Mouse (Mus musculus): ENCODE data around the gene Capn15. TPM values are rescaled to one million over a fixed set of nuclear protein-coding genes. Genes with fewer than 3 reads are reported as not detected.

The Capn15 gene
- polyA plus RNA-seq, 1 experiment: 7.2 TPM

GRCm38 (mm10) chr17:25982913-25983312, 2.7 kb downstream of the Capn15 start:
- Histone ChIP-seq H3K27me3 (ENCODE audit: control insufficient read depth, insufficient read depth, insufficient read length) (no peaks in the 10 kb centered on the region), H3K4me3 (no peak overlapping the region), H3K4me2 (ENCODE audit: low read depth) (no peak overlapping the region), H3K79me2 (ENCODE audit: control insufficient read depth, insufficient read depth) (peaks cover 48% of the 10 kb centered on the region), H3K36me3 (ENCODE audit: control insufficient read depth, insufficient read depth) (no peaks in the 10 kb centered on the region), H3ac (ENCODE audit: control insufficient read depth, insufficient read length) (no peak overlapping the region)
- TF ChIP-seq REST (IDR thresholded peaks at IDR 0.05; ENCODE audit: insufficient read depth, insufficient read length): no peak
- TF ChIP-seq MAX (IDR thresholded peaks at IDR 0.05; ENCODE audit: low read depth): no peak
- no peak for TF ChIP-seq USF1 (IDR thresholded peaks at IDR 0.05; ENCODE audit: low read depth)
- no peak for TF ChIP-seq E2F4 (IDR thresholded peaks at IDR 0.05; ENCODE audit: insufficient read depth)
- no peak for TF ChIP-seq POLR2A (IDR thresholded peaks at IDR 0.05; ENCODE audit: insufficient read length, low read depth)
- no peak for TF ChIP-seq SRF (IDR thresholded peaks at IDR 0.05; ENCODE audit: control insufficient read depth, insufficient read length, low read depth)
- TF ChIP-seq TCF3 (IDR thresholded peaks at IDR 0.05; ENCODE audit: insufficient read length, low read depth): no peak
- no peak for TF ChIP-seq MYOD1 (IDR thresholded peaks at IDR 0.05; ENCODE audit: control insufficient read depth in 1 of 3, insufficient read length in 2 of 3, low read depth in 2 of 3)
- TF ChIP-seq CEBPB (IDR thresholded peaks at IDR 0.05; ENCODE audit: insufficient read depth, poor library complexity, severe bottlenecking): no peak
- TF ChIP-seq POLR2AphosphoS2 (IDR thresholded peaks at IDR 0.05; ENCODE audit: insufficient read length, low read depth): no peak
- TF ChIP-seq TCF12 (IDR thresholded peaks at IDR 0.05; ENCODE audit: insufficient read depth, poor library complexity, severe bottlenecking): no peak
- no peak for TF ChIP-seq MYOG (IDR thresholded peaks at IDR 0.05; ENCODE audit: control insufficient read depth in 1 of 3, insufficient read depth in 1 of 3, insufficient read length in 2 of 3, low read depth in 2 of 3)

GRCm38 (mm10) chr17:25980854-25981253, 4.7 kb downstream of the Capn15 start:
- no peak overlapping the region for H3ac ChIP-seq (ENCODE audit: control insufficient read depth, insufficient read length)
- H3K27me3 ChIP-seq (ENCODE audit: control insufficient read depth, insufficient read depth, insufficient read length): no peaks in the 10 kb centered on the region

DNA sequence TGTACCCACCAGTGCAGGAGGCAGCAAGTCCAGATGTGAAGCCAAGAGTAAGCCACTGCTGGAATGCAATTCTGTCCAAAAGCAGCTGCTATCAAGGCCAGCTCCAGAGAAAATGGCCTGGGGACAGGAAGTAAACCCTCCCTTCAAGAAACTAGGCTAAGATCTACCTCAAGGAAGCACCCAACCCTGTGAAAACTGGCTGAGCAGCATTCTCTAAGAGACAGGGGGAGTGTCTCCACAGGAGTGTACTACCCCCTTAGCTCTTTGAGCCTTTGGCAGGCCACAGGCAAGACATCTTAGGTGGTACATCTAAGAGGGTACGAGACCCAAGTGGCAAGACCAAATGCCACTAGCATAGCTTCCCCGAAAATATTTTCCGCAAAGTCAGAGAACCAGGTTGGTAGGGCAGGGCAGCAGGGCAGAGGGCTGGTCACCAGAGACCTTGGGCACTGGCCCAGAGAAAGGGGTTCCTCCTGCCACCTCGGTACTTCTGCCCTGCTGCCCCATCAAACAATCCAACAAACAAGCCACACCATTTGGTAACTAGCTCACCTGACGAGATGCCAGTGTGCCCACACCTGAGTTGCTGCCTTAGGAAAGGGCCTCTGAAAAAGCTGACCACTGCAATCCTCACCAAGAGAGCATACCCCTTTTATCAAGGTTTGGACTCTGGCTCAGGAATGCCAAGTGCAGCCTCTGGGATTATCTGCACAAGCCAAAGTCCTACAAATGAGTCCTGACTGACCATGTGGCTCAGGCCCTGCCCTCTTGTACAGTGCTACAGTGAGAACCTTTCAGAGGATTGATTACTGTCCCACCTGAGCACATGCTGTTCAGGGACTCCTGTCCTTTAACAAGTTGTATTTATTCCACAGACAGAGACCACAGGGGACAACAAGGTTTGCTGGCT, 5.5 kb downstream of the Capn15 start:
- H3K4me2 ChIP-seq (ENCODE audit: low read depth): no peak overlapping the region
- no peaks in the 10 kb centered on the region for H3K36me3 ChIP-seq (ENCODE audit: control insufficient read depth, insufficient read depth)
- no peak for TF ChIP-seq TCF12 (IDR thresholded peaks at IDR 0.05; ENCODE audit: insufficient read depth, poor library complexity, severe bottlenecking)
- no peak for TF ChIP-seq SRF (IDR thresholded peaks at IDR 0.05; ENCODE audit: control insufficient read depth, insufficient read length, low read depth)
- no peak for TF ChIP-seq USF1 (IDR thresholded peaks at IDR 0.05; ENCODE audit: low read depth)
- TF ChIP-seq POLR2AphosphoS2 (IDR thresholded peaks at IDR 0.05; ENCODE audit: insufficient read length, low read depth): no peak
- TF ChIP-seq TCF3 (IDR thresholded peaks at IDR 0.05; ENCODE audit: insufficient read length, low read depth): no peak
- no peak for TF ChIP-seq E2F4 (IDR thresholded peaks at IDR 0.05; ENCODE audit: insufficient read depth)
- no peak for TF ChIP-seq MAX (IDR thresholded peaks at IDR 0.05; ENCODE audit: low read depth)
- TF ChIP-seq MYOD1 (IDR thresholded peaks at IDR 0.05; ENCODE audit: control insufficient read depth in 1 of 3, insufficient read length in 2 of 3, low read depth in 2 of 3): no peak
- no peak for TF ChIP-seq REST (IDR thresholded peaks at IDR 0.05; ENCODE audit: insufficient read depth, insufficient read length)
- no peaks in the 10 kb centered on the region for H3K27me3 ChIP-seq (ENCODE audit: control insufficient read depth, insufficient read depth, insufficient read length)
- no peak overlapping the region for H3ac ChIP-seq (ENCODE audit: control insufficient read depth, insufficient read length)
- H3K79me2 ChIP-seq (ENCODE audit: control insufficient read depth, insufficient read depth): peaks cover 65% of the 10 kb centered on the region
- H3K4me3 ChIP-seq: no peak overlapping the region

More at GRCm38 (mm10) chr17:25980854-25981253, 4.7 kb downstream of the Capn15 start:
- H3K4me3 ChIP-seq: no peak overlapping the region
- TF ChIP-seq MAX (IDR thresholded peaks at IDR 0.05; ENCODE audit: low read depth) (no peak), MYOG (IDR thresholded peaks at IDR 0.05; ENCODE audit: control insufficient read depth in 1 of 3, insufficient read depth in 1 of 3, insufficient read length in 2 of 3, low read depth in 2 of 3) (no peak), TCF3 (IDR thresholded peaks at IDR 0.05; ENCODE audit: insufficient read length, low read depth) (no peak), USF1 (IDR thresholded peaks at IDR 0.05; ENCODE audit: low read depth) (no peak), CEBPB (IDR thresholded peaks at IDR 0.05; ENCODE audit: insufficient read depth, poor library complexity, severe bottlenecking) (no peak), POLR2AphosphoS2 (IDR thresholded peaks at IDR 0.05; ENCODE audit: insufficient read length, low read depth) (no peak), E2F4 (IDR thresholded peaks at IDR 0.05; ENCODE audit: insufficient read depth) (no peak), MYOD1 (IDR thresholded peaks at IDR 0.05; ENCODE audit: control insufficient read depth in 1 of 3, insufficient read length in 2 of 3, low read depth in 2 of 3) (no peak)
- peaks cover 65% of the 10 kb centered on the region for H3K79me2 ChIP-seq (ENCODE audit: control insufficient read depth, insufficient read depth)
- H3K36me3 ChIP-seq (ENCODE audit: control insufficient read depth, insufficient read depth): no peaks in the 10 kb centered on the region
- no peak overlapping the region for H3K4me2 ChIP-seq (ENCODE audit: low read depth)

DNA sequence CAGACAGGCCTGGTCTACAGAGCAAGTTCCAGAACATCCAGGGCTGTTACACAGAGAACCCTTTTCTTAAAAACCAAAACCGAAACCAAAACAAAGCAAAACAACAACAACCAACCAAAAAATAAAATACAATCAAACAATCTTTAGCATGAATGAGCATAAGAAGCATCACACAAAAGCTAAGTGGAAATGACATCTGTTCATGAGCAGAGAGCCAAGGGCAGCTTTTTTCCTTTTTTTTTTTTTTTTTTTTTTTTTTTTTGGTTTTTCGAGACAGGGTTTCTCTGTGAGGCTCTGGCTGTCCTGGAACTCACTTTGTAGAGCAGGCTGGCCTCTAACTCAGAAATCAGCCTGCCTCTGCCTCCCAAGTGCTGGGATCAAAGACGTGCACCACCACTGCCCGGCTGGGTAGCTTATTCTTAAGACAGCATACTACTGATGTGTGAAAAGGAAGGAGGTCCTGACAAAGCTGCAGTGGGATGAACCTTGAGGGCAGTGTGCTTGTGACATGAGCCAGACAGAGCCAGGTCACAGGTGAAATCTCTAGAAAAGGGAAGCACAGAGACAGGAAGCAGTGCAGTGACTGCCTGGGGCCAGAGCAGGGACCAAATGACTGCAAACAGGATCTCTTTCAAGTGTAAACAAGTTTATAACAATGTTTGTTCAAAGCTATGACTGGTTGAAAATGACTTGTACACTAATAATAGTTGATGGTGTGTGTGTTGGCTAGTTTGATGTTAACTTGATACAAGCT, 14.5 kb downstream of the Capn15 start:
- Histone ChIP-seq H3K79me2 (ENCODE audit: control insufficient read depth, insufficient read depth) (peaks cover 41% of the 10 kb centered on the region), H3K4me3 (no peak overlapping the region), H3K27me3 (ENCODE audit: control insufficient read depth, insufficient read depth, insufficient read length) (no peaks in the 10 kb centered on the region), H3K36me3 (ENCODE audit: control insufficient read depth, insufficient read depth) (no peaks in the 10 kb centered on the region), H3K4me2 (ENCODE audit: low read depth) (no peak overlapping the region), H3ac (ENCODE audit: control insufficient read depth, insufficient read length) (no peak overlapping the region)
- TF ChIP-seq SRF (IDR thresholded peaks at IDR 0.05; ENCODE audit: control insufficient read depth, insufficient read length, low read depth) (no peak), CEBPB (IDR thresholded peaks at IDR 0.05; ENCODE audit: insufficient read depth, poor library complexity, severe bottlenecking) (no peak)

All from myocyte (in vitro differentiated cells).